Mouse (Mus musculus): ENCODE results near the gene 2610507B11Rik. TPM values are rescaled to one million over a fixed set of nuclear protein-coding genes. Genes with fewer than 3 reads are reported as not detected.

2610507B11Rik gene
- polyA plus RNA-seq, 1 experiment from 2014 or later: 86.5 TPM

GRCm38 (mm10) chr11:78301357-78302084 is 40.0 kb downstream of the 2610507B11Rik start, which contains the start of gene Spag5:
Gene Spag5, plus strand, starts transcription at chr11:78301529.
- Histone ChIP-seq H3K27me3 (ENCODE audit: control insufficient read depth, insufficient read depth, low read length) (no peaks in the 10 kb centered on the region), H3K27ac (ENCODE audit: low read depth, low read length) (peak within 1 kb of the TSS; percentile 76), H3K4me3 (ENCODE audit: low read depth, low read length) (peak within 1 kb of the TSS; percentile 81), H3K9me3 (replicated peaks; ENCODE audit: control insufficient read depth, low read length) (no peaks in the 10 kb centered on the region), H3K4me1 (ENCODE audit: control insufficient read depth, insufficient read depth, low read length) (no peaks in the 10 kb centered on the region), H3K36me3 (ENCODE audit: control insufficient read depth, insufficient read depth, low read length) (peaks cover 13% of the 10 kb centered on the region), H3K4me2 (peak within 1 kb of the TSS; percentile 81), H3K9ac (ENCODE audit: low read depth, low read length) (peak within 1 kb of the TSS; percentile 77)
- peak; percentile 98 for ATAC-seq (replicated peaks; ENCODE audit: insufficient number of reproducible peaks, low FRiP score, low TSS enrichment)
- under 1% methylated on average over 49 of the region's 49 CpGs for WGBS (ENCODE audit: insufficient replicate concordance)

- H3K27me3 ChIP-seq (ENCODE audit: control insufficient read depth, insufficient read depth, low read length): no peaks in the 10 kb centered on the region
- no peak overlapping the region for H3K27ac ChIP-seq (ENCODE audit: low read depth, low read length)
- H3K36me3 ChIP-seq (ENCODE audit: control insufficient read depth, insufficient read depth, low read length): peaks cover 25% of the 10 kb centered on the region
- no peaks in the 10 kb centered on the region for H3K4me1 ChIP-seq (ENCODE audit: control insufficient read depth, insufficient read depth, low read length)
- no peaks in the 10 kb centered on the region for H3K9me3 ChIP-seq (replicated peaks; ENCODE audit: control insufficient read depth, low read length)
- no peak overlapping the region for H3K4me2 ChIP-seq
- no peak overlapping the region for H3K4me3 ChIP-seq (ENCODE audit: low read depth, low read length)
- ATAC-seq (replicated peaks; ENCODE audit: insufficient number of reproducible peaks, low FRiP score, low TSS enrichment): no peak
- 93% methylated on average over 4 of the region's 4 CpGs for WGBS (ENCODE audit: insufficient replicate concordance)
- no peak overlapping the region for H3K9ac ChIP-seq (ENCODE audit: low read depth, low read length)
These were observed 43.7 kb downstream of the 2610507B11Rik start for GRCm38 (mm10) chr11:78305272-78305671.

- Histone ChIP-seq H3K9me3 (replicated peaks; ENCODE audit: control insufficient read depth, low read length) (no peaks in the 10 kb centered on the region), H3K36me3 (ENCODE audit: control insufficient read depth, insufficient read depth, low read length) (peaks cover 39% of the 10 kb centered on the region), H3K27me3 (ENCODE audit: control insufficient read depth, insufficient read depth, low read length) (no peaks in the 10 kb centered on the region), H3K27ac (ENCODE audit: low read depth, low read length) (no peak overlapping the region), H3K4me3 (ENCODE audit: low read depth, low read length) (no peak overlapping the region), H3K4me1 (ENCODE audit: control insufficient read depth, insufficient read depth, low read length) (no peaks in the 10 kb centered on the region), H3K9ac (ENCODE audit: low read depth, low read length) (no peak overlapping the region), H3K4me2 (no peak overlapping the region)
- no peak for ATAC-seq (replicated peaks; ENCODE audit: insufficient number of reproducible peaks, low FRiP score, low TSS enrichment)
- 92% methylated on average over 8 of the region's 8 CpGs for WGBS (ENCODE audit: insufficient replicate concordance)
These were observed 49.4 kb downstream of the 2610507B11Rik start for GRCm38 (mm10) chr11:78310861-78311511.

- Histone ChIP-seq H3K9me3 (replicated peaks; ENCODE audit: control insufficient read depth, low read length) (no peaks in the 10 kb centered on the region), H3K27ac (ENCODE audit: low read depth, low read length) (no peak overlapping the region), H3K36me3 (ENCODE audit: control insufficient read depth, insufficient read depth, low read length) (peaks cover 49% of the 10 kb centered on the region), H3K4me2 (no peak overlapping the region), H3K9ac (ENCODE audit: low read depth, low read length) (no peak overlapping the region), H3K4me1 (ENCODE audit: control insufficient read depth, insufficient read depth, low read length) (no peaks in the 10 kb centered on the region), H3K4me3 (ENCODE audit: low read depth, low read length) (no peak overlapping the region), H3K27me3 (ENCODE audit: control insufficient read depth, insufficient read depth, low read length) (no peaks in the 10 kb centered on the region)
- no peak for ATAC-seq (replicated peaks; ENCODE audit: insufficient number of reproducible peaks, low FRiP score, low TSS enrichment)
- WGBS (ENCODE audit: insufficient replicate concordance): 97% methylated on average over 2 of the region's 2 CpGs
These were observed 52.1 kb downstream of the 2610507B11Rik start for GRCm38 (mm10) chr11:78313662-78314061.

- Histone ChIP-seq H3K4me2 (no peak overlapping the region), H3K27me3 (ENCODE audit: control insufficient read depth, insufficient read depth, low read length) (no peaks in the 10 kb centered on the region), H3K4me1 (ENCODE audit: control insufficient read depth, insufficient read depth, low read length) (peaks cover 4% of the 10 kb centered on the region; the same call in 1 of the 2 replicates), H3K4me3 (ENCODE audit: low read depth, low read length) (no peak overlapping the region), H3K9me3 (replicated peaks; ENCODE audit: control insufficient read depth, low read length) (no peaks in the 10 kb centered on the region), H3K27ac (ENCODE audit: low read depth, low read length) (no peak overlapping the region), H3K9ac (ENCODE audit: low read depth, low read length) (no peak overlapping the region), H3K36me3 (ENCODE audit: control insufficient read depth, insufficient read depth, low read length) (peaks cover 56% of the 10 kb centered on the region)
- ATAC-seq (replicated peaks; ENCODE audit: insufficient number of reproducible peaks, low FRiP score, low TSS enrichment): no peak
- 92% methylated on average over 2 of the region's 2 CpGs for WGBS (ENCODE audit: insufficient replicate concordance)
These were observed 56.9 kb downstream of the 2610507B11Rik start for GRCm38 (mm10) chr11:78318411-78318810.

GRCm38 (mm10) chr11:78322076-78322831 is 60.7 kb downstream of the 2610507B11Rik start:
- no peak overlapping the region for H3K27ac ChIP-seq (ENCODE audit: low read depth, low read length)
- no peak for ATAC-seq (replicated peaks; ENCODE audit: insufficient number of reproducible peaks, low FRiP score, low TSS enrichment)
- H3K4me1 ChIP-seq (ENCODE audit: control insufficient read depth, insufficient read depth, low read length): peaks cover 4% of the 10 kb centered on the region; the same call in 1 of the 2 replicates
- no peak overlapping the region for H3K4me3 ChIP-seq (ENCODE audit: low read depth, low read length)
- no peaks in the 10 kb centered on the region for H3K27me3 ChIP-seq (ENCODE audit: control insufficient read depth, insufficient read depth, low read length)
- WGBS (ENCODE audit: insufficient replicate concordance): 54% methylated on average over 2 of the region's 2 CpGs
- H3K9me3 ChIP-seq (replicated peaks; ENCODE audit: control insufficient read depth, low read length): no peaks in the 10 kb centered on the region
- peak overlapping the region; percentile 52 for H3K4me2 ChIP-seq
- peaks cover 35% of the 10 kb centered on the region for H3K36me3 ChIP-seq (ENCODE audit: control insufficient read depth, insufficient read depth, low read length)
- H3K9ac ChIP-seq (ENCODE audit: low read depth, low read length): no peak overlapping the region

- no peaks in the 10 kb centered on the region for H3K27me3 ChIP-seq (ENCODE audit: control insufficient read depth, insufficient read depth, low read length)
- peak within 1 kb of the TSS; percentile 52 for H3K4me2 ChIP-seq
- peaks cover 4% of the 10 kb centered on the region; the same call in 1 of the 2 replicates for H3K4me1 ChIP-seq (ENCODE audit: control insufficient read depth, insufficient read depth, low read length)
- peak within 1 kb of the TSS; percentile 23; the same call in 1 of the 2 replicates for H3K4me3 ChIP-seq (ENCODE audit: low read depth, low read length)
- no peaks in the 10 kb centered on the region for H3K9me3 ChIP-seq (replicated peaks; ENCODE audit: control insufficient read depth, low read length)
- 3% methylated on average over 15 of the region's 15 CpGs for WGBS (ENCODE audit: insufficient replicate concordance)
- no peak within 1 kb of the TSS for H3K27ac ChIP-seq (ENCODE audit: low read depth, low read length)
- peak; percentile 90 for ATAC-seq (replicated peaks; ENCODE audit: insufficient number of reproducible peaks, low FRiP score, low TSS enrichment)
- H3K9ac ChIP-seq (ENCODE audit: low read depth, low read length): no peak within 1 kb of the TSS
- H3K36me3 ChIP-seq (ENCODE audit: control insufficient read depth, insufficient read depth, low read length): peaks cover 29% of the 10 kb centered on the region
These were observed 61.3 kb downstream of the 2610507B11Rik start, which contains the start of gene Aldoc for GRCm38 (mm10) chr11:78322860-78323259. Gene Aldoc, plus strand, starts transcription at chr11:78322968.

- no peak overlapping the region for H3K4me3 ChIP-seq (ENCODE audit: low read depth, low read length)
- no peaks in the 10 kb centered on the region for H3K9me3 ChIP-seq (replicated peaks; ENCODE audit: control insufficient read depth, low read length)
- no peaks in the 10 kb centered on the region for H3K27me3 ChIP-seq (ENCODE audit: control insufficient read depth, insufficient read depth, low read length)
- 88% methylated on average over 15 of the region's 15 CpGs for WGBS (ENCODE audit: insufficient replicate concordance)
- peaks cover 19% of the 10 kb centered on the region for H3K36me3 ChIP-seq (ENCODE audit: control insufficient read depth, insufficient read depth, low read length)
- H3K4me2 ChIP-seq: no peak overlapping the region
- H3K27ac ChIP-seq (ENCODE audit: low read depth, low read length): no peak overlapping the region
- ATAC-seq (replicated peaks; ENCODE audit: insufficient number of reproducible peaks, low FRiP score, low TSS enrichment): no peak
- H3K9ac ChIP-seq (ENCODE audit: low read depth, low read length): no peak overlapping the region
- H3K4me1 ChIP-seq (ENCODE audit: control insufficient read depth, insufficient read depth, low read length): peaks cover 4% of the 10 kb centered on the region
These were observed 62.6 kb downstream of the 2610507B11Rik start for GRCm38 (mm10) chr11:78324000-78324785.
